Mouse (Mus musculus): Measurements from ENCODE around the gene Dapk2.

DNA sequence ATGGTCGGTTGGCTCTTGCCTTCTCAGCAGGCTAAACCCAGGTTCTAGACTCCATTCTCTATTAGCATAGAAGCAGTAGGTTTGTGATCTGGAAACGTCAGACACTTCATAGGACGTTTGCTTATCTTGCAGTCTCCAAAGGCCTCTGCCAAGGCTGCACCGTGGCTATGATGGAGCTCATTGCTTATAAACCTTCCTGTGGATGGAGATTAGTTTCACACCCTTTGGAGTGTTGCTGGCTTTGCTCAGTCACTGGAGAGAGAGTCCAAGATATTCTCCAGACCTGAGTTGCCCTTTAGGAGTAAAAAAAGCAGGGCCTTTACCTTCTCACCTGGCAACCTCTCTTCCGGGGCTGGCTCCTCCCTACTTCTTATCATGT, 42.4 kb downstream of the Dapk2 start:
- TF ChIP-seq CTCF (IDR thresholded peaks at IDR 0.05; ENCODE audit: low read depth, low read length) (no peak), GATA2 (IDR thresholded peaks at IDR 0.05; ENCODE audit: borderline replicate concordance, low read depth, low read length) (no peak)

All from G1E (cell line).